ENCODE assay signal across 15 mouse cellular contexts in the genomic region with DNA sequence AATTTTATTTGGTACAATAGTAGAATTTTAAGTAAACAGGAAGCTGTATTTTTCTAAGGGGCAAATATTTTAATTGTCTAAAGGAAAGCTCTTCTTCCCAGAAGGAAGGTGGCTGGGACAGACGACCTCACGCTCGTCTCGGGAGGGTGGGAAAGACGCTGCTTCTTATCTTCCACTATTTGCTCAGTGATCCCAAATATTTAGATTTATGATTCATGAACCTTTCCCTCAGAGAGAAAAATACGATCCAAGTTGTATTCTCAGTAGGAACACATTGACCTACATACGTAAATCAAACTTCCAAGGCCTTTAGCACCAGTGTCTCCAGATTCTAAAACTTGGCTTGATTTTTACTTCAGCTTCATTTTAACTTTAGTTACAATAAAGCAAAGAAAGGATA.
"Had no signal": no experiment of that assay in that cellular context is flagged by ENCODE, and none has a peak within 500 bp of the region (broad histone marks: within the 10 kb centered on the region; RNA-seq: fewer than 3 reads in every experiment).

No protein-coding gene starts in this region.

- H3K9me3 ChIP-seq: liver, embryonic 13.5 days; midbrain, embryonic 13.5 days; neural tube, embryonic 13.5 days had no signal

- H3K4me3 ChIP-seq: left cerebral cortex, adult 2 months; liver, embryonic 13.5 days; midbrain, embryonic 13.5 days; myocyte; neural tube, embryonic 13.5 days had no signal

- H3K27me3 ChIP-seq: liver, embryonic 13.5 days; midbrain, embryonic 13.5 days; neural tube, embryonic 13.5 days had no signal

- H3K4me1 ChIP-seq: liver, embryonic 13.5 days; midbrain, embryonic 13.5 days had no signal

- H3K9ac ChIP-seq: liver, embryonic 13.5 days; midbrain, embryonic 13.5 days; neural tube, embryonic 13.5 days had no signal

- H3K36me3 ChIP-seq: liver, embryonic 13.5 days; midbrain, embryonic 13.5 days; neural tube, embryonic 13.5 days had no signal

- H3K4me2 ChIP-seq: liver, embryonic 13.5 days; midbrain, embryonic 13.5 days; neural tube, embryonic 13.5 days had no signal

- H3K27ac ChIP-seq: left cerebral cortex, adult 2 months; liver, embryonic 13.5 days; midbrain, embryonic 13.5 days; neural tube, embryonic 13.5 days had no signal

- DNase-seq: kidney, adult 8-10 months; layer of hippocampus, postnatal 36 days; liver, embryonic 13.5 days; lung, adult 2 months; lung, postnatal 14 days; lung, postnatal 4 days; right cerebral cortex, postnatal 25 days; thymus, adult 18-20 months; thymus, postnatal 36 days had no signal

- ATAC-seq: intestine, postnatal 0 days; midbrain, embryonic 16.5 days had no signal
